Mouse (Mus musculus) forebrain, postnatal 0 days (tissue): ENCODE measurements around the gene Azin2. TPM values are rescaled to one million over a fixed set of nuclear protein-coding genes. Genes with fewer than 3 reads are reported as not detected.

Source experiments
- ATAC-seq: fragments of 200-750 bp; cut with Nextera tagmentation; 2 replicates; pipeline ENCODE4 v1.8.0; 2017; ENCODE audit warnings: mild to moderate bottlenecking, moderate library complexity
- DNase-seq: peaks from one replicate; pipeline ENCODE4 v3.0.0-alpha.2; 2015
- H3K27ac ChIP-seq: fragments of 300-500 bp; sonication (generic); 2 replicates; pipeline ENCODE4 v1.5.1; 2014; ENCODE audit warnings: low read depth, mild to moderate bottlenecking, antibody characterized with exemption, low read length, moderate library complexity, mixed read lengths
- H3K27me3 ChIP-seq: fragments of 300-500 bp; sonication (generic); 2 replicates; pipeline ENCODE4 v1.6.1; 2014; ENCODE audit warnings: mild to moderate bottlenecking, low read length, mixed read lengths; ENCODE audit not compliant: insufficient read depth
- H3K36me3 ChIP-seq: fragments of 300-500 bp; sonication (generic); 2 replicates; pipeline ENCODE4 v1.6.1; 2014; ENCODE audit warnings: mild to moderate bottlenecking, moderate library complexity; ENCODE audit not compliant: insufficient read depth
- H3K4me1 ChIP-seq: fragments of 300-500 bp; sonication (generic); 2 replicates; pipeline ENCODE4 v1.6.1; 2014; ENCODE audit warnings: antibody characterized with exemption; ENCODE audit not compliant: insufficient read depth
- H3K4me2 ChIP-seq: fragments of 300-500 bp; sonication (generic); 2 replicates; pipeline ENCODE4 v1.6.1; 2014; ENCODE audit warnings: low read depth, mild to moderate bottlenecking, moderate library complexity
- H3K4me3 ChIP-seq: fragments of 300-500 bp; sonication (generic); 2 replicates; pipeline ENCODE4 v1.5.1; 2014; ENCODE audit warnings: low read depth, low read length, mixed read lengths
- H3K9ac ChIP-seq: fragments of 300-500 bp; sonication (generic); 2 replicates; pipeline ENCODE4 v1.6.1; 2014; ENCODE audit warnings: mild to moderate bottlenecking
- H3K9me3 ChIP-seq: fragments of 300-500 bp; sonication (generic); 2 replicates; pipeline ENCODE4 v1.6.1; 2016; ENCODE audit warnings: low read length
- CTCF ChIP-seq: sonication (generic); IDR thresholded peaks from 2 replicates; pipeline ENCODE4 v1.5.1; 2016; ENCODE audit warnings: antibody characterized with exemption, control low read depth, low read depth
- WGBS: fragments of 180-500 bp; shearing (Covaris S2); extraction: QIAGEN DNeasy Blood & Tissue Kit; methylation state at CpG from one replicate; pipeline ENCODE4 v1.1.7; 2014; 5-methylcytosine and 5-hydroxymethylcytosine counted together
- polyA plus RNA-seq: library from polyadenylated mRNA; unstranded; fragments of >200 nt; fragmentation: Nextera tagmentation; extraction: Ambion mirVana; gene quantifications from 2 replicates; pipeline ENCODE4 v1.2.1, GENCODE M21; 2015
- total RNA-seq: library from RNA; depleted of rRNA; stranded (reverse); fragments of >200 nt; gene quantifications from 2 replicates; pipeline ENCODE4 v1.2.3, GENCODE M21; 2014

Azin2 gene
- total and polyA plus RNA-seq, 2 experiments from 2014 or later: 18.0 to 23.4 TPM

GRCm38 (mm10) chr4:128897911-128898421 lies 64.3 kb downstream of the Azin2 start:
- no peak overlapping the region for H3K4me2 ChIP-seq
- H3K9ac ChIP-seq: no peak overlapping the region
- no peak overlapping the region for H3K27ac ChIP-seq
- peaks cover 13% of the 10 kb centered on the region for H3K4me1 ChIP-seq
- 45% methylated on average over 6 of the region's 7 CpGs for WGBS
- TF ChIP-seq CTCF: no peak
- H3K36me3 ChIP-seq: peaks cover 12% of the 10 kb centered on the region
- DNase-seq: no peak
- no peak overlapping the region for H3K4me3 ChIP-seq
- no peaks in the 10 kb centered on the region for H3K9me3 ChIP-seq
- no peaks in the 10 kb centered on the region for H3K27me3 ChIP-seq
- no peak for ATAC-seq

- H3K4me3 ChIP-seq: no peak overlapping the region
- H3K9ac ChIP-seq: no peak overlapping the region
- H3K4me2 ChIP-seq: no peak overlapping the region
- no peaks in the 10 kb centered on the region for H3K27me3 ChIP-seq
- H3K27ac ChIP-seq: no peak overlapping the region
- peaks cover 13% of the 10 kb centered on the region for H3K4me1 ChIP-seq
- no peaks in the 10 kb centered on the region for H3K9me3 ChIP-seq
- DNase-seq (no peak), ATAC-seq (no peak)
- TF ChIP-seq CTCF: no peak
- no peaks in the 10 kb centered on the region; the same call in 1 of the 2 replicates for H3K36me3 ChIP-seq
- WGBS: 93% methylated on average over 10 of the region's 10 CpGs
Measured at GRCm38 (mm10) chr4:128896667-128897066, 65.6 kb downstream of the Azin2 start.

GRCm38 (mm10) chr4:128895841-128896240 lies 66.4 kb downstream of the Azin2 start:
- ATAC-seq (no peak), DNase-seq (no peak)
- H3K9ac ChIP-seq: no peak overlapping the region
- H3K4me2 ChIP-seq: no peak overlapping the region
- H3K27ac ChIP-seq: no peak overlapping the region
- H3K9me3 ChIP-seq: no peaks in the 10 kb centered on the region
- no peak overlapping the region for H3K4me3 ChIP-seq
- H3K27me3 ChIP-seq: no peaks in the 10 kb centered on the region
- H3K4me1 ChIP-seq: peaks cover 13% of the 10 kb centered on the region
- TF ChIP-seq CTCF: no peak
- WGBS: 97% methylated on average over 4 of the region's 4 CpGs
- no peaks in the 10 kb centered on the region; the same call in 1 of the 2 replicates for H3K36me3 ChIP-seq

- Histone ChIP-seq H3K36me3 (no peaks in the 10 kb centered on the region; the same call in 1 of the 2 replicates), H3K4me2 (no peak overlapping the region), H3K9me3 (no peaks in the 10 kb centered on the region), H3K9ac (no peak overlapping the region), H3K27ac (no peak overlapping the region), H3K4me3 (no peak overlapping the region), H3K4me1 (peaks cover 5% of the 10 kb centered on the region), H3K27me3 (no peaks in the 10 kb centered on the region)
- DNase-seq (no peak), ATAC-seq (no peak)
- no peak for TF ChIP-seq CTCF
- 68% methylated on average over 12 of the region's 12 CpGs for WGBS
Measured at GRCm38 (mm10) chr4:128894112-128894511, 68.1 kb downstream of the Azin2 start.

- Histone ChIP-seq H3K4me3 (no peak overlapping the region), H3K4me2 (no peak overlapping the region), H3K9ac (no peak overlapping the region), H3K36me3 (peaks cover 6% of the 10 kb centered on the region; the same call in 1 of the 2 replicates), H3K9me3 (no peaks in the 10 kb centered on the region), H3K4me1 (peaks cover 6% of the 10 kb centered on the region; the same call in 1 of the 2 replicates), H3K27me3 (no peaks in the 10 kb centered on the region), H3K27ac (no peak overlapping the region)
- TF ChIP-seq CTCF: no peak
- DNase-seq: no peak
- WGBS: 78% methylated on average over 6 of the region's 6 CpGs
- ATAC-seq: no peak
Measured at GRCm38 (mm10) chr4:128892188-128892587, 70.1 kb downstream of the Azin2 start.

GRCm38 (mm10) chr4:128891746-128892145 lies 70.5 kb downstream of the Azin2 start:
- TF ChIP-seq CTCF: no peak
- 83% methylated on average over 6 of the region's 6 CpGs for WGBS
- no peak for DNase-seq
- peaks cover 6% of the 10 kb centered on the region; the same call in 1 of the 2 replicates for H3K36me3 ChIP-seq
- no peak overlapping the region for H3K9ac ChIP-seq
- H3K27me3 ChIP-seq: no peaks in the 10 kb centered on the region
- H3K4me3 ChIP-seq: no peak overlapping the region
- H3K4me1 ChIP-seq: peaks cover 6% of the 10 kb centered on the region; the same call in 1 of the 2 replicates
- H3K27ac ChIP-seq: no peak overlapping the region
- ATAC-seq: no peak
- H3K9me3 ChIP-seq: no peaks in the 10 kb centered on the region
- H3K4me2 ChIP-seq: no peak overlapping the region

- DNase-seq: peak; percentile 69
- peak; percentile 72 for ATAC-seq
- Histone ChIP-seq H3K9ac (no peak overlapping the region), H3K4me2 (no peak overlapping the region), H3K27me3 (no peaks in the 10 kb centered on the region), H3K27ac (no peak overlapping the region), H3K4me3 (no peak overlapping the region), H3K36me3 (peaks cover 6% of the 10 kb centered on the region; the same call in 1 of the 2 replicates), H3K9me3 (no peaks in the 10 kb centered on the region), H3K4me1 (peaks cover 11% of the 10 kb centered on the region)
- WGBS: 11% methylated on average over 1 of the region's 1 CpGs
- no peak for TF ChIP-seq CTCF
Measured at GRCm38 (mm10) chr4:128891157-128891556, 71.1 kb downstream of the Azin2 start.
